Comparison of ENCODE assay signal across 8 mouse cellular contexts in the genomic region with DNA sequence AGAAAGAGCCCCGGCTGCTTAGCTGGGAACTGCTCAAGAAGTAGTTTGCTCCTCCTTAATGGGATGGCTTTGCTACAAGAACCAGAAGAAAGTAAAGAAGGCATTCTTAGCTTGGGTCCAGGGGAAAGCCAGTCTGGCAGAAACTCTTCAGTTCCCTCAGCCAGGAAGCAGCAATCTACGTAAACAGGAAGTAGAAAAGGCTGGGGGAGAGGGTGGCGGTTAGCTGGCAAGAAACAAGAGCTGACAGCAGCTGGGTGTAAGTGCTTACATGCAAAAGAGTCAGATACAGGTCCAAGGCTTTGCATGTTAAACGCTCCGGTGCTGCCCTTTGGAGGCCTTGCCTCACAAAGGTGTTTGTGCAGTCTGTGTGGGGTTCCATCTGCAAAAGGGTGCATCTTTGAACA. TPM values are rescaled to one million over a fixed set of nuclear protein-coding genes. Genes with fewer than 3 reads are reported as not detected.
A peak's percentile ranks its signal among the peaks of the same experiment; 100 is the strongest.
DNase-seq lines count a peak whose midpoint lies in the region; ATAC-seq and TF ChIP-seq lines count a peak whose summit lies in the region.

No protein-coding gene starts in this region.

- H3K4me3 ChIP-seq in heart, embryonic 12.5 days: no peak overlapping the region
- H3K4me3 ChIP-seq in limb, embryonic 14.5 days (replicated peaks; ENCODE audit: low read length): no peak overlapping the region
- no peak overlapping the region for H3K4me3 ChIP-seq in cerebellum, adult 2 months (replicated peaks; ENCODE audit: insufficient read depth, low read depth, low read length)

- ATAC-seq in heart, embryonic 12.5 days (ENCODE audit: insufficient number of reproducible peaks, low FRiP score): peak; percentile 18; the same call in 1 of the 2 replicates
- ATAC-seq in limb, embryonic 14.5 days (ENCODE audit: low FRiP score, low read depth): no peak
- ATAC-seq in neutrophil, adult 5-6 weeks (ENCODE audit: extremely low read depth, insufficient number of reproducible peaks, low FRiP score, poor library complexity, severe bottlenecking): peak; percentile 89

- no peak overlapping the region for H3K9ac ChIP-seq in heart, embryonic 12.5 days
- H3K9ac ChIP-seq in limb, embryonic 14.5 days (ENCODE audit: low read depth, low read length, severe bottlenecking): 0 out of 2 replicates have a peak overlapping the region, but pooled peaks have one; percentile 21

- H3K27me3 ChIP-seq in heart, embryonic 12.5 days (replicated peaks): no peaks in the 10 kb centered on the region
- H3K27me3 ChIP-seq in limb, embryonic 14.5 days (ENCODE audit: control insufficient read depth, insufficient read depth, low read length): no peaks in the 10 kb centered on the region
- H3K27me3 ChIP-seq in cerebellum, adult 2 months (ENCODE audit: control insufficient read depth, insufficient read depth, low read length): no peaks in the 10 kb centered on the region

- no peaks in the 10 kb centered on the region for H3K36me3 ChIP-seq in heart, embryonic 12.5 days
- H3K36me3 ChIP-seq in limb, embryonic 14.5 days (ENCODE audit: control insufficient read depth, insufficient read depth, low read length): no peaks in the 10 kb centered on the region

- no peak for TF ChIP-seq CTCF in cerebellum, adult 2 months (IDR thresholded peaks at IDR 0.05; ENCODE audit: borderline replicate concordance, insufficient read depth, low read depth, low read length)

- no peak overlapping the region for H3K4me2 ChIP-seq in heart, embryonic 12.5 days
- H3K4me2 ChIP-seq in limb, embryonic 14.5 days (replicated peaks; ENCODE audit: low read depth, low read length, severe bottlenecking): no peak overlapping the region

- H3K27ac ChIP-seq in heart, embryonic 12.5 days (ENCODE audit: poor library complexity, severe bottlenecking): peak overlapping the region; percentile 37
- peak overlapping the region; percentile 56 for H3K27ac ChIP-seq in limb, embryonic 14.5 days (replicated peaks; ENCODE audit: low read depth, low read length)
- H3K27ac ChIP-seq in cerebellum, adult 2 months (ENCODE audit: insufficient read depth, low read length): no peak overlapping the region

- WGBS in heart, embryonic 12.5 days: 30% methylated on average over 5 of the region's 5 CpGs
- 52% methylated on average over 5 of the region's 5 CpGs for WGBS in limb, embryonic 14.5 days
- WGBS in cerebellum, adult 2 months: 59% methylated on average over 5 of the region's 5 CpGs

- no peaks in the 10 kb centered on the region for H3K9me3 ChIP-seq in heart, embryonic 12.5 days (replicated peaks)
- H3K9me3 ChIP-seq in limb, embryonic 14.5 days (ENCODE audit: control insufficient read depth, low read length): no peaks in the 10 kb centered on the region

- DNase-seq in layer of hippocampus, adult 9-10 months (ENCODE audit: low spot score): peak; percentile 37
- DNase-seq in layer of hippocampus, postnatal 36 days: no peak
- DNase-seq in ZHBTc4 (ENCODE audit: low read depth, low spot score): peak; percentile 33
- DNase-seq in limb, embryonic 14.5 days (ENCODE audit: low spot score): no peak
- no peak for DNase-seq in cerebellum, postnatal 36 days
- DNase-seq in cerebellum, adult 2 months: no peak

- peaks cover 17% of the 10 kb centered on the region for H3K4me1 ChIP-seq in heart, embryonic 12.5 days (replicated peaks)
- H3K4me1 ChIP-seq in limb, embryonic 14.5 days (ENCODE audit: control insufficient read depth, insufficient read depth, low read length): peaks cover 12% of the 10 kb centered on the region
- H3K4me1 ChIP-seq in cerebellum, adult 2 months (ENCODE audit: control insufficient read depth, insufficient read depth, low read length): peaks cover 1% of the 10 kb centered on the region; the same call in 1 of the 2 replicates

- TF ChIP-seq POLR2A in limb, embryonic 14.5 days (IDR thresholded peaks at IDR 0.05; ENCODE audit: borderline replicate concordance, extremely low read depth, insufficient read depth, insufficient read length): no peak
- TF ChIP-seq POLR2A in cerebellum, adult 2 months (IDR thresholded peaks at IDR 0.05; ENCODE audit: borderline replicate concordance, insufficient read depth, low read length): no peak

RNA-seq across cellular contexts. Expression of a gene that starts 41.5 kb away (rescaled TPM):
- total RNA-seq in layer of hippocampus, postnatal 36 days (2021): 100 to 1,000 TPM; 117 to 124 TPM
- polyA plus RNA-seq in heart, embryonic 12.5 days (2016; fragmentation: Nextera tagmentation; extraction: Ambion mirVana): 305 and 313 TPM in 2 replicates
- 191 and 235 TPM in 2 replicates for polyA plus RNA-seq in limb, embryonic 14.5 days (2012; rRNA removed)
- 343 and 351 TPM in 2 replicates for polyA plus RNA-seq in limb, embryonic 14.5 days (2014; fragmentation: Nextera tagmentation; extraction: Ambion mirVana)
- 119 and 137 TPM in 2 replicates for total RNA-seq in neutrophil, adult 5-6 weeks (2017)
- polyA plus RNA-seq in cerebellum, adult 2 months (2012; rRNA removed): 177 and 179 TPM in 2 replicates

Comparison
In these comparisons a context has a peak if more than half of its experiments do, and no peak if none do; other contexts are left out.
1. DNase-seq: peak in layer of hippocampus, adult 9-10 months (single experiment) and ZHBTc4 (single experiment); none in layer of hippocampus, postnatal 36 days (0 of 2), limb, embryonic 14.5 days (single experiment), cerebellum, postnatal 36 days (0 of 2) and cerebellum, adult 2 months (0 of 2).